Mouse (Mus musculus): ENCODE data around the gene Cdhr1.
"Not testable (repeated sequence)": the region's sequence is repeated elsewhere in the genome, so short reads cannot be mapped to it uniquely, and the experiment has no call there.

The Cdhr1 gene

DNA sequence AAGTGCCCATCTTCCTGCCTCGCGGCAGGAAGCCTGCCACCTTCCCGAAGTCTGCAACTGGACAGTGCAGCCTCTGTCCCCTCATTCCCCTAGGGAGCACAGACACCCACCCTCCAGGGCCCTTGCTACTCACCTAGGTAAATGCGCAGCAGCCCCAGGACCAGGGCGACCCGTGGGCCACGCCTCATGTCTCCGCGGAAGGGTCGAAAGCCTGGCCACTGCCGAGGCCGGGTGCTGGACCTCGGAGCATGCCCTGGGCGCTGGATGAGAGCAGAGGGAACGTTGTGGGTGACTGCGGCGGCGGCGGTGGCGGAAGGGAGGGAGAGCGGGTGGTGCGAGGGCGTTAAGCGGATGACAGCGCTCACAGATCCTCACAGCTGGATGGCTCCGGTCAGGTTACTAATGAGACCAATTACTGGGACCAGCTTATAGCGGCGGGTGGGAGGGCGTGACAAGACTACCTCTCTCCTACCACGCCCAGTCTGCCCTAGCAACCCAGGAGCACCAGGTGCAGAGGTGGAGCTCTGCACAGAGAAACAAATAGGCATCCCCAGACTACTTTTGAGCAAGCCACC, at the start of gene Cdhr1:
TSS of gene Cdhr1 (minus strand) at position 392 of the 575 bp plus-strand sequence.
- DNase-seq (ENCODE audit: inconsistent ontology term), result peak; percentile 78

DNA sequence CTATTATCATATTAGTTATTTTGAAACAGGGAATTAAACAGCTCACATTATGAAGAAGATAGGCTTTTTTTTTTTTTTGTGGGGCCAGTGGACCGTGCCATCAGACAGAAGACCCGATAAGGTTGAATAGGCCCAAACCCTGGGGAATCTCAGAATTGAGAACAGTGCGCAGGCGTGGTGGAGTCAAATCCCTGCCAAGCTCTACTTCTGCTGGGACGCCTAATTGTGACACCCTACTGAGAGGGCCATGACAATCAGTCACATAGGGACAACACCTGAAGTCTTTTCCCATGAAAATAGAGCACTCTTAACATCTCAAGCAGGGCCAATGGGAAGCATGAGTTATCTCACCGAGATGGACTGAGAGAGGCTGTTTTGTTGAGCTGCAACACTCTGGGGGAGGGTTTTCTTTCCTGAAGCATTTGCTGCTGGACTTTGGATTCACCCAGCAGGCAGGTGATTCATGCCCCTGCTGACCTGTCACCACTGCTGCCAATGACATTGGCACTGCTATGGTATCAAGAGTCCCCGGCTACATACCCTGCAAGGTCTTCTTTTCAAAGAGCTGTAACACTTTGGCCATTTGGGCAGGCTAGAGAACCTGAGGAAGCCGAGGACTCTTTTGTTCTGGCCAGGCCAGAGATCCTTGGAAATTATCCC, 41.0 kb upstream of the Cdhr1 start:
- DNase-seq (ENCODE audit: inconsistent ontology term), result no peak

DNA sequence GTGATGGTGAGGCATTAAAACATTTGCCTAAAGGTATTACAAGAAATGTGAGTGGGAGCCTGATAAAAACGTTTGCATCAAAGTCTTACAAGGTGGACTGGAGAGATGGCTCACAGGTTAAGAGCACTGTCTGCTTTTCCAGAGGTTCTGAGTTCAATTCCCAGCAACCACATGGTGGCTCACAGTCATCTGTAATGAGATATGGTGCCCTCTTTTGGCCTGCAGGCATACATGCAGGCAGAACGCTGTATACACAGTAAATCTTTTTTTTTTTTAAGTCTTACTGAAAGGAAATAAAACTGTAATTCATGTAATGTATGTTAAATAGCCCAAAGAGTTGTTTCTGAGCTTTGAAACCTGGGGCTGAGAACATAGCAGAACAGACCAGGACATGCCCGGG, 39.4 kb upstream of the Cdhr1 start:
- not testable (repeated sequence) for DNase-seq (ENCODE audit: inconsistent ontology term)

DNA sequence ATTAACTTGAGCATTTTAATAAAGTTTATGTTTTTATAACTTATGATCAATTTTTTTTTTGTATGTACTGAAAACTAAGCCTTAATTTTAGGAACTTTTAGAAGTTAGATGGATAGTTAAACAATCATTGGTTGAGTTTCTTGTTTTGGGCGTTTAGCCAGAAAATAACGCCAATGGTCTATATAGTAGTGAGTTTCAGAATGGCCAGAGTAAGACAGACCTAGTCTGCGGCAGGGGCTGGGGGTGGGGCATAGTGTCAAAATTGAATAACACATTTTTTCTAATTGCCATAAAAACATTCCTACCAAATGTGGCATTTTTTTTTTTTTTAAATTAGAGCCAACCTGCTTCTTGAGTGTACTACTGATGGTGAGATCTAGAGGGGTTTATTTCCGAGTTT, 38.0 kb upstream of the Cdhr1 start:
- no peak for DNase-seq (ENCODE audit: inconsistent ontology term)

DNA sequence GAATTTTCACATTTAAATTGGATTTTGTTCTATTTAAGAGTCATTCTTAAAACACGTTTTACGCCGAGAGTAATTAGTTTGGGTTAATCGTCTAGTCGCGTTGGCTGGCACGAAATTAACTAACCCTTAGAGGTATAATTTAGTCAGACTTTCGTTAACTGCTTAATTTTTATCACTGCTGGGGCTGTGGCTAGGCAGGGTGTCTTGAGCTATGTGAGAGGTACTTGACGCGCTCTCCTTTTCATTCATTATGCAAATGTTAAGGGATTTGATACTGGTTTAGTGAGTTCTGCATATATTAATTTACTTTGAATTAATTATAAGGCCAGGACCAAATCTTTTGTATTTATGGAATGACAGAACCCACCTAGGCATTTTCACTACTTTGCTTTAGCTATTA, 37.5 kb upstream of the Cdhr1 start:
- DNase-seq (ENCODE audit: inconsistent ontology term), result peak; percentile 20

DNA sequence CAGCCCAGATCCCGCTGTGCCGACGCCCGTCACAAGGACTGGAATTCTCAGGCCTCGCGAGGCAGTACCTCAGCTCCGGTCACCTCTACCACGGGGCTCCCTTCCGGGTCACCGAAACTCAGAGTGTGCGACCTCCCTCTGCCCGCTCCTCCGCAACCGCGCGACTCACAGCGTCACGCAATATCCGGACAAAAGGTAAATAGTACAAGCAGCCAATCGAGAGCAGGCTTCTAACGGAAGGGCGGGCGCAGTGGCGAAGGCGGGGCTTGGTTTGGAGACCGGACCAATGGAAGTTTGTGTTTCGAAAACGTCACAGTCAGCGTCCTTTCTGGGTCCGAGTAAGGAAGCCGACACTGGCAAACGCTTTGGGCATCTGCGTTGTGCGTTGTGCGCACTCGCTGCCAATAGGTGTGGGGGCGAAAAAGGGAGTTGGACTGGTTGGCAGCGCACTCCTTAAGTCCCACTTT, 37.0 kb upstream of the Cdhr1 start, which contains the start of gene Ghitm:
TSS of gene Ghitm (minus strand) at position 146 of the 467 bp plus-strand sequence.
- peak; percentile 98 for DNase-seq (ENCODE audit: inconsistent ontology term)

DNA sequence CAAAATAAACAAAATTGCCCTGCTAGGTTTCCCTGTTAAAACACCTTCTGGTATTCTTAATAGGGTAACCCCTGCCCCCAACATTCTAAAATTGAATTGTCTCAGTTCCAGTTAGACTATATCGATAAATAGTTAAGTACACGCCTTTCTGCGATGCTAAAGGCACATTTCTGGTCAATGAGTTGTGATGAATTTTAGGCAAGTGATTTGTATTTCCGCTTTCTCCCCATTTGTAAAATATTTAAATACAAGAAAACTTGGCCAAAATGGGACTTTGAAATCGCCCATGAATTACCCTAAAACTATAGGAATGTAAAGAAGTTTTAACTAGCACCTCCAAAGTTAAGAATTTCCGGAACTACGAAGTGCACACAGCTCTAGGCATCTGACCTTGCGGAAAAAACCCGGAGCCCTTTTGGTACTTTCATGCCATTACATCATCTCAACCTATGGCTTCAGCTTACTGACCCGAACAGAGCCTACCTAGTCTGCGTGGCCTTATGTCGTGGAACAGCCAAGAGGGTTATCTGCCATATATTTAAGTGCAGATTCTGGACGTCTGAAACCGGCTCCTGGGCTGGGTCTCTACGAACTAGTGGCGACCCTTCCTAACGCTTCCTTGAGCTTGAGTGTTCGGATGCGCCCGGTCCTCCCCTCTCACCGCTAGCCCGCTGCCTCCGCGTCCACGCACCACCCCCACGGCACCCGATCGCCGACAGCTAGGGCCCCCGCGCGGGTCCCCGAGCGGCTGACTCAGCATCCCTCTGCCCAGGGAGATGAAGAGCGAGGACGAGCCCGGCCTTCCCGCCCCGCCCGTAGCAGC, 36.4 kb upstream of the Cdhr1 start:
- DNase-seq (ENCODE audit: inconsistent ontology term), result no peak

DNA sequence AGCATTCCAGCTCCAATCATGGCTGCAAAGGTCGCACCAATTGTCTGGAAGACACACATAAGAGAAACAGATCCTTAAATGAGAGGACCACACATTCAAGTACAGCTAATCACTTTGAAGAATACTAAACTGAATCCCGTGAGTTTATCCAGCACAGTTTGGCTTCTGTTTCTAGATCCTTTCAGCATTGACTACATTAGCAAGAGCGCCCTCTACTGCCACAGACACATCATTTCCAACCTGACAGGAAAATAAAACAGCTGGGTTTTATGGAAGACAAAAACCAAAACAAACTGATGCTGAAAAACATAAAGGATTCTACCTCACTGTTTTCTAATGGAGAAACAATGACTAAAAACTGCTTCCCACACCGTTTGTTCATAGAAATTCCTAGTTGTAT, 29.5 kb upstream of the Cdhr1 start:
- no peak for DNase-seq (ENCODE audit: inconsistent ontology term)

DNA sequence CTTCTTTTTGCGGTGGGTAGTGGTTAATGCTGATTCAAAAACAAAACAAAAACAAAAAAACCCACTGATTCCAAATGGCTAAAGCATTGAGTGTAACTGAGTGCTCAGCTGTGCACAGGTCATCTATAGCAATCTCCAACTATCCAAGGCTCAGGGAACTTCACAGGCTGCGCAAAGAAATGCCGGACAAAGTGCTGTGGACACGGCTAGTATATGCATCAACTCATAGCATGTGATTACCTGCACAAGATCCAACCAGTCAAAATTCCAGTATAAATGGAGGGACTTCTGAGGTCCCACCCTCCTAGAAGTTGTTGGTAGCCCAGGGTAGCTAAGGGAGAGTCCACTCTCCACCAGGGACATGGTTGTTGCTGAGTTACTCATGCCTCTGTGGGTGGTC, 21.1 kb upstream of the Cdhr1 start:
- no peak for DNase-seq (ENCODE audit: inconsistent ontology term)

DNA sequence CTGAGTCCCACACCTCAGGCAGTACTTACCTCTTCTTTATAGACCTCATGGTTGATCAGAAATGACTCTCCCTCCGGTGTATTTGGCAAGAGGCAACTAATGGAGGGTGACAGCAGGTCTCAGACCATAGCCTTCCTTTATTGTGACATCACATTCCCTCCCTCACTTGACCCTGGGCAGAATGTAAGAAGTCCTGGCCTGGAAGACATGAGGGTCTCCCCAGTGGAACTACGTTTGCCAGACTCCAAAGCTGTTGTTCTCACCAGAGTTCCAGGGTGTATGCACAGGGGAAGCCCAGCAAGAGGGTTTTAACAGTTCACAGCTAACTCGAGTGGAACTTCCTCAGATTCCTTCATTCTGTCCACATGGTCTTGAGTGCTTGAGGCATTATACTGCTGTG, 15.8 kb upstream of the Cdhr1 start, which contains the start of gene 2610528A11Rik:
TSS of gene 2610528A11Rik (minus strand) at position 101 of the 400 bp plus-strand sequence.
- DNase-seq (ENCODE audit: inconsistent ontology term), result no peak

DNA sequence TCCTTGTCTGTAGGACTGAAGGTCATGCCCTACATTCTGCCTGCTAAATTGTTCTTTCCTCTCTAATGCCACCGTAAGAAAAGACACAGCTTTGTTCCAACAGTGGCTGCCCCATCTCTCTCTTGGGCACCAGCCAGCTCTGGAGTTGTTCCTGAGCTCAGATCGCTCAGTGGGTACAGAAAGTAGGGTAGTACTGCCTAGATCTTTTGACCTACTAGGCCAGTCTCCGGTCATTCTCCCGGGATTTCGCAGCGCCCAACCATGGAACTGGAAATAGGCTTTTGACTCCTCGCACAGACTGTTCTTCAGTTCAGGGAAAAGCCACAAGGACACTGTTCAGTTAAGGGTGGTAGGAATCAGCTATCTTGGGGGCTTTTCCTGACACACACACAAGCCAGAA, 14.8 kb upstream of the Cdhr1 start:
- no peak for DNase-seq (ENCODE audit: inconsistent ontology term)

DNA sequence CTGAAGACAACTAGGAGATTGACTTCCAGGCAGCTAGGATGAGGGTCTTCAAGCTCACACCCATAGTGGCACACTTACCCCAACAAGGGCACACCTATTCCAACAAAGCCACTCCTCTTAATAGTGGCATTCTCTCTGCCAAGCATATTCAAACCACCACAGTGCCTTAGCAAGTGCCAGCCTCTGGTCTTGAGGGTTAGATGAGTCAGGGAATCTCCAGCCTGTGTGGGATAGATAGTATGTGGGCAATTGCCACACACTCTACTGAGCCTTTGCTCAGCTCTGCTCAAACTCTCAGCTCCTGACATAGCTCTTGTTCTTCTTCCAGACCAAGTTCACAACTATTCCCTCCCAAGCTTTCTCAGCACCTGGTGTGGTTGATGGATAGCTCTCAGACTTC, 13.2 kb upstream of the Cdhr1 start:
- DNase-seq (ENCODE audit: inconsistent ontology term), result no peak

DNA sequence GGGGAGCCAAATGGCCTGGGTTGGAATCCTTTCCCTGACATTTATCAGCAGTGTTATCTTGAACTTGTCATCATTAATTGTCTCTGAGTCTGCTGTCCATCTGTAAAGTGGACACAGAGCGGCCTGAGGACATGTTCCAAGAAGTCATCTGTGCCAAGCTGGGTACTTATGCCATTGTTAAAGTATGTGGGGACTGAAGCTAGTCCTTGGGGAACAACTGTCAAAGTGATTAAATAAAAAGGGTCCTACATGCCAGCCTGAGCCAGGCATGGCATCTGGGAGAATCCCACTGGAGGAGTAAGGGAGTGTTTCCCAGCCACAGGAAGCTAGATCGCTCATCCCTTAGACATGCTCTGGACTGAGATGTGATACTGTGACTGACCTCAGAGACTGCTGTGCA, 12.3 kb upstream of the Cdhr1 start:
- peak; percentile 38 for DNase-seq (ENCODE audit: inconsistent ontology term)

DNA sequence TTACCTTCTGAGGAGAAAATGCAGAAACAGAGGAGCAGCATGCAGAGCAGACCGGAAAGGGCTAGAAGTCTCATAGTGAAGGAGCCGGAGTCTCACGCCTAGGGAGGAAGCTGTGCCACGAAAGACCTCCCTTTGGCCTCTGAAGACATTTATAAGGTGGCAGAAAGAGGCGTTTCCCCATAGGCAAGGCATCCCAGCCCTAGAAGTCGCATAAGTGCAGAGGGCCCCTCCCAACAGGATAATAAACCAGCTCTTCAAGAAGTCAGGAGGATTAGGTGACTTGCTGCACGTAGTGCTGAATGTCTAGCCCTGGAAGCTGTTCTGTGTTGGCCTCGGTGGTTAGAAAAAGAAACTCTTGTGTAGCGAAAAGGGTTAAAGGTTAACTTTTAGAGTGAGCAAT, 11.8 kb upstream of the Cdhr1 start:
- no peak for DNase-seq (ENCODE audit: inconsistent ontology term)

DNA sequence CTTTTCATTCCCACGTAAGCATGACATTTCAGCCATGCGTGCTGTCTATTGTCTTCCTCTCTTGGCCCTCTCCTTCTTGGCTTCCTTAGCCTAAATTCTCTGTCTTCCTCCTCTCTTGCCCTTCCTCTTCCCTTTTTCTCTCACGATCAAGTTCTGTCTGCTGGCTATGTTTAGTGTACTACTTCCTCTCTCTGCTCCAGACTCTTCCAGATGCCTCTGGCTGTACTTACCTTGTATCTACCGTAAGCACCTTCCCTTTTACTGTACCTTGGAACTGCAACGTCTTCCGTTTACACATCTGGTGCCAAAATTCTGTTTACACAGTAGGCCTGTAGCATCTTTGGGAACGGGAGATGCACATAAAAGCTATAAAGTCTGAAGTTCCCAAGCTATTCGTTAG, 11.3 kb upstream of the Cdhr1 start:
- no peak for DNase-seq (ENCODE audit: inconsistent ontology term)

DNA sequence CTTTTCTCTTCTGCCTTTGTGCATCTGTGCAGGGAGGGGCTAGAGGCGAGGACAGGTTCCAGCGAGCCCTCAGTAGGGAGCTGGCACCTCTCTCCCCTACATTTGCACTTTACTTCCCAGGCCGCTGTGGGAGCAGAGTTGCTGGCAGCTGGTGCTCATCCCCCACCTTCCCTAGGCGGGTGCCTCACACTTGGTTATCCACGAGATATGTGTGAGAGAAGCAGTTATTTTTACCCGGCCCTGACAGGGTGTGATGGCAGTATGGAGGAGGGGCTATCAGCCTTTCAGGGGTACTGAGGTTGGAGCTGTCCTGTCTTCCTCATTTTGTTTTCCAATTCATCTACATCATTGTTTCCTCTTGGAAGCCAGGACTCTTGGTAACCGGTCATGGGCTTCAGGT, 7.7 kb upstream of the Cdhr1 start:
- DNase-seq (ENCODE audit: inconsistent ontology term), result no peak

DNA sequence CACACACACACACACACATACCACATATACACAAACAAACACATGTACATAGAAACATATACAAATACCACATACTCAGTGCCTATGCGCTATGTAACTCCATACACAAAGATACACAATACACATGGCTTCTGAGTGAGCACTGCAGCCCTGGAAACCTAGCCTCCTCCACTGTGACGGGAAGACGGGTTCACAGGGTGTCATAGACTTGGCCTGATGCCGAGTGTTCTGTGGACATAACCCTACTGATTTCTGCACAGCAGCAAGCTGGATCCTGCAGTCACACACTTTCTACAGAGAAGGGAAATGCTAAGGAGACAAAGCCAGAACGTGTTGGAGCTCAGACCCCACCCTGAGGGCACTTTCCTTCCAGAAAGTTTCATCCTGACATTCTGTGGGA, 6.6 kb upstream of the Cdhr1 start:
- no peak for DNase-seq (ENCODE audit: inconsistent ontology term)

DNA sequence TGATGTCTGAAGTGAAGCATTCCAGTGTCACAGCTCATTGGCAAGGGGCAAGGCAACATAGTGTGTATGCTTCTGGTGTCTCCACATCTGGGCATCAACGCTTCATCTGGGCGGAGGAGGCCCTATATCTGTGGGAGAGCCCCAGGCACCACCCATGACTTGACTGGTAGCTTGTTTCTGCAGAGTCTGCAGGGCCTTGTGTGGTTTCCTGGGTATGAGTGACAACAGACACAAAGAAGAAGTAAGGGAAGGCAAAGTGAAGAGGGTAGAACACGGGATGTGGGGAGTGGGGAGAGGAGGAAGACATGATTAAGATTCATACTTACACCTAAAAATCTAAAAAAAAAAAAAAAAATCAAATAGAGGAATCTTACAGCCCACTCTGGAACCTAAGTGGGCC, 4.3 kb upstream of the Cdhr1 start:
- no peak for DNase-seq (ENCODE audit: inconsistent ontology term)

DNA sequence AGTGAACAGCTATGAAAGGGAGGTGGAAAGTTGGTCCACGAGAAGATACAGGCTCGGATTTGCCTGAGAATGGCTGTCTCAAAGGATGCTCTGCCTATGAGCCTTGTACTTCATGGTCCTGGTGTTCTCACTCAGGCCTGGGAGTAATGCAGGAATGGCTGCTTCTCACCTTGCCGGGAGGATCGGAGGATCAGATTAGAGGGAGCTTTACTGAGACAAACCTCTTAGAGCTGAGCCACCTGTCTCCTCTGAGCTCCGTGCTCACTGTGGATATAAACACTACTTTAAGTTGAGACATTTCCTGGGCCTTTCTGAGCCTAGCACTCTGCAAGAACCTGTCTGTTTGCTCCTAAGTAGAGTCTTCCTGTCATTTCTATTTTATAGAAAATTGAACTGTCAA, 3.4 kb upstream of the Cdhr1 start:
- DNase-seq (ENCODE audit: inconsistent ontology term), result no peak

DNA sequence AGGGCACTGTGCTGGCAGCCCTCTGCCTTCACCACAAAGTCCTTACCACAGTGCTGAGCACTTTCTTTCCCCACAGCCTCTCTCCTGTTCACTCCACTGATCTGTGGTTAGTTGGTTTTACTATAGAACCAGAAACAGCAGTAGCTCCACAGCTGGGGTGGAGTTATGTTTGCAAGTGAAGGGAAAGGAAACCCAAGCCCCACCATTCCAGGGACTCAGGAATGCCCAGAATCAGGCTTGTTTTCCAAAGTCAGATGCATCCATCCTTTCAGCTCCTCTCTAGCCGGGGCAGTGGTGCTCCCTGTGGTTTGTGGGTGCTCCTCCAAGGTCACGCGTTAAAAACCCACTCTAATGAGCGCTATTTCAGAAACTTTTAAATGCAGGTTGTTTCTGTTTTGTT, 2.6 kb downstream of the Cdhr1 start:
- DNase-seq (ENCODE audit: inconsistent ontology term), result no peak

DNA sequence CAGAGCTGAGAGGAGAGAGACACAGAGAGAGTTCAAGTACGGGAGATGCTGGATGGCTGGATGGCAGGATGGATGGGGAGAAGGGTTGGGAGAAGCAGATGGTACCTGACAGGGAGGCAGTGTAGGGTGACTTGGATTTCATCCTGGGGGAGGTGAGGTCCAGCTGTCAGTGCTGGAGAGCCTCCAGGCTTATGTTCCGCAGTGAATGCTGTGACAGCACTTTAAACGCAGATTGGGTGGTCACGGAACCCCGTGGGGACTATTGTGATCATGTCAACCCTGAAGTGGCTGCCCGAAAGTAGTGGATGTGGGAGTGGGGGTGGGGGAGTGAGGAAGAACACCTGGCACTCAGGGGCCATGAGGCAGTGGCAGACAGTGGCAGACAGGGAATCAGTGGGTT, 3.7 kb downstream of the Cdhr1 start:
- DNase-seq (ENCODE audit: inconsistent ontology term), result no peak

DNA sequence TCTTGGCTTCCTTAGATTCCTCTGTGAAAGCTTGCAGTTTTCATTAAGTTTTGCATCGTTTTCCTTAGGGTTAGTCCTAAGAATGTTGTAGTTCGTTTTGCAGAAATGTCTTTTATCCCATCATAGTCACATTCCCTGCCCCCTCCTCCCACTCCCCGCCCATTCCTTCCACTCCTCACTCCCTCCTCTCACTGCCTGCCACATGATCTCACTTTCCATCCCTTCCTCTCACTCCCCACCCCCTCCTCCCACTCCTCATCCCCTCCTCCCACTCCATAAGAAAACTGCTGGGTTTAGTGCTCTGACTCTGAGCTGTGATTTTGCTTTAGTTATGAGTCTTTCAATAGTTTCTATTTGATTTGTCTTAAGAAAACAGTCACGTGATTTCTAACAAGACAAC, 14.4 kb downstream of the Cdhr1 start:
- DNase-seq (ENCODE audit: inconsistent ontology term), result no peak

DNA sequence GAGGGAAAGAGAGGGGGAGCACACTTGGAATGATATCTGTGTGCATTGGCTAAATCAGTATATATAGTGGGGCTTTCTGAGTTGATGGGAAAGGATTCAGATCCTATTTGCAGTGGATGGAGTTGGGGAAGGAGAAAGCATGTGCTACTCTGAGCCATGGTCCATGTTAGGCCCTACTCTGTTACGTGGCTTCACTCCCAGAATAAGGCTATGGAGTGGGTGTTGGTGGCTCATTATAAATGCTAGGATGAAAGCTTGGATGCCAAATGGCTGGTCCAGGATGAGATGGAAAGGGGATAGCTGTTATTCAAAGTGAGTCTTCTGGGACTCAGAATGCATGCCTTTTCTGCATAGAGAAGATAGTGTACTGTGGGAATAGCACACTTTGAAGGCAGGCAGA, 17.4 kb downstream of the Cdhr1 start:
- no peak for DNase-seq (ENCODE audit: inconsistent ontology term)

Measured in Muller cell, postnatal 12 days (primary cell).